Mouse (Mus musculus) cerebellum, adult 18-20 months (tissue): ENCODE measurements around the gene Trpm3.

Experiments used
- DNase-seq, 2 experiments: peaks; one replicate each; pipeline ENCODE4 v3.0.0; 2021

The Trpm3 gene

GRCm38 (mm10) chr19:22656466-22657215 is 517.8 kb downstream of the Trpm3 start:
- peak in 1 of 2 experiments; percentile 30 for DNase-seq

GRCm38 (mm10) chr19:22657251-22657650 is 518.4 kb downstream of the Trpm3 start:
- DNase-seq, result no peak

- no peak for DNase-seq
Measured at GRCm38 (mm10) chr19:22665401-22665800, 526.6 kb downstream of the Trpm3 start.

- peak in 1 of 2 experiments; percentile 19 for DNase-seq
Measured at GRCm38 (mm10) chr19:22670222-22670621, 531.4 kb downstream of the Trpm3 start.

- DNase-seq, result no peak
Measured at GRCm38 (mm10) chr19:22672892-22673291, 534.0 kb downstream of the Trpm3 start.

- DNase-seq, result peak in 1 of 2 experiments; percentile 31
Measured at GRCm38 (mm10) chr19:22676206-22676605, 537.4 kb downstream of the Trpm3 start.

- no peak for DNase-seq
Measured at GRCm38 (mm10) chr19:22682238-22682637, 543.4 kb downstream of the Trpm3 start.

- no peak for DNase-seq
Measured at GRCm38 (mm10) chr19:22691995-22692394, 553.1 kb downstream of the Trpm3 start.

GRCm38 (mm10) chr19:22692553-22692952 is 553.7 kb downstream of the Trpm3 start:
- DNase-seq, result no peak

- no peak for DNase-seq
Measured at GRCm38 (mm10) chr19:22692956-22693355, 554.1 kb downstream of the Trpm3 start.

- no peak for DNase-seq
Measured at GRCm38 (mm10) chr19:22695423-22695822, 556.6 kb downstream of the Trpm3 start.

GRCm38 (mm10) chr19:22698737-22699136 is 559.9 kb downstream of the Trpm3 start:
- DNase-seq, result no peak

GRCm38 (mm10) chr19:22700871-22701651 is 562.2 kb downstream of the Trpm3 start:
- no peak for DNase-seq

- DNase-seq, result no peak
Measured at GRCm38 (mm10) chr19:22703876-22704275, 565.0 kb downstream of the Trpm3 start.

- no peak for DNase-seq
Measured at GRCm38 (mm10) chr19:22705414-22705813, 566.6 kb downstream of the Trpm3 start.

- DNase-seq, result peak; percentile 39 to 55
Measured at GRCm38 (mm10) chr19:22719027-22719426, 580.2 kb downstream of the Trpm3 start.

GRCm38 (mm10) chr19:22729846-22730245 is 591.0 kb downstream of the Trpm3 start:
- DNase-seq, result peak in 1 of 2 experiments; percentile 35

GRCm38 (mm10) chr19:22730971-22731370 is 592.1 kb downstream of the Trpm3 start:
- DNase-seq, result no peak

- DNase-seq, result no peak
Measured at GRCm38 (mm10) chr19:22736870-22737269, 598.0 kb downstream of the Trpm3 start.

- peak in 1 of 2 experiments; percentile 42 for DNase-seq
Measured at GRCm38 (mm10) chr19:22739240-22739639, 600.4 kb downstream of the Trpm3 start.

GRCm38 (mm10) chr19:22753311-22753809 is 614.5 kb downstream of the Trpm3 start:
- DNase-seq, result peak; percentile 88 to 93

GRCm38 (mm10) chr19:22754071-22754470 is 615.2 kb downstream of the Trpm3 start:
- peak; percentile 38 to 52 for DNase-seq

- peak in 1 of 2 experiments; percentile 37 for DNase-seq
Measured at GRCm38 (mm10) chr19:22754498-22754897, 615.7 kb downstream of the Trpm3 start.

- peak; percentile 39 to 41 for DNase-seq
Measured at GRCm38 (mm10) chr19:22758496-22758895, 619.6 kb downstream of the Trpm3 start.
